Comparison of ENCODE assay signal across 9 mouse cellular contexts in the genomic region with DNA sequence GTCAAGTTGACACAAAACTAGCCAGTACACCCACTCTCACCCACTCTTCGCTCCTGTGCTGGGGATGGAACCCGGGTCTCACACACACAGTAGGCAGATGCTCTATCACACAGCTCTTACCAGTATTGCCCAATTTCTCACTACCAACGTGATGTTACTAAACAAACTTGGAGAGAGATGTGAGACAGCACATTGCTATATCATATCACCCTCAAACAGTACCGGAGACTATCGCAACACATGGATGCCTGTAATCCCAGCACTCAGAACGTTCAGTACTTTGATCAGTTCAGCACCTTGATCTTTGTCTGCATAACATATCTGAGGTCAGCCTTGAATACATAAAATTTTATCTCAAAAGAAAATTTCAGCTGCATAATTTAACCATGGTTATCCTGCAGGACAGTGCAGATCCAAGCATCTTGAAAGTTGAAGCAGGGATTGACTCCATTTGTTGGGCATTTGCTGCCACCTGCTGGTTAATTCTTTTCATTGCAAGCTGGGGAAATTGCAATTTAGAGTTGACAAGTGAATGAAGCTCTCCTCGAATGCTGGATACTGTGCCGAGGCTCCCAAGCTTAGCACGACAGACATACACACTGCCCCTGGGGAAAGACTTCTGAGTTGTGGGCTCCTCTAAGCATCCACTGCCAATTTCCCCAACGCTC. TPM values are rescaled to one million over a fixed set of nuclear protein-coding genes. Genes with fewer than 3 reads are reported as not detected.
DNase-seq lines count a peak whose midpoint lies in the region; ATAC-seq and TF ChIP-seq lines count a peak whose summit lies in the region.
"Had no signal": no experiment of that assay in that cellular context is flagged by ENCODE, and none has a peak within 500 bp of the region (broad histone marks: within the 10 kb centered on the region; RNA-seq: fewer than 3 reads in every experiment).

No protein-coding gene starts in this region.

- no peaks in the 10 kb centered on the region for H3K27me3 ChIP-seq in heart, embryonic 16.5 days (ENCODE audit: control insufficient read depth, insufficient read depth, low read length)
- H3K27me3 ChIP-seq in spleen, adult 2 months (ENCODE audit: control insufficient read depth, insufficient read depth, low read length) = no peaks in the 10 kb centered on the region
- H3K27me3 ChIP-seq: limb, embryonic 15.5 days had no signal

- no peak overlapping the region for H3K4me3 ChIP-seq in cortical plate, adult 2 months (ENCODE audit: insufficient read depth, low read length)
- no peak overlapping the region for H3K4me3 ChIP-seq in heart, embryonic 16.5 days (ENCODE audit: low read length)
- H3K4me3 ChIP-seq in spleen, adult 2 months (ENCODE audit: extremely low read depth, insufficient read depth, insufficient read length) = no peak overlapping the region
- H3K4me3 ChIP-seq: limb, embryonic 15.5 days had no signal

- no peaks in the 10 kb centered on the region for H3K4me1 ChIP-seq in cortical plate, adult 2 months (ENCODE audit: control insufficient read depth, insufficient read depth, low read length)
- H3K4me1 ChIP-seq in heart, embryonic 16.5 days (ENCODE audit: control insufficient read depth, insufficient read depth, low read length) = no peaks in the 10 kb centered on the region
- H3K4me1 ChIP-seq in spleen, adult 2 months (ENCODE audit: control insufficient read depth, insufficient read depth, insufficient read length) = no peaks in the 10 kb centered on the region
- H3K4me1 ChIP-seq: limb, embryonic 15.5 days had no signal

- H3K36me3 ChIP-seq in heart, embryonic 16.5 days (ENCODE audit: control insufficient read depth, insufficient read depth) = no peaks in the 10 kb centered on the region
- H3K36me3 ChIP-seq in spleen, adult 2 months (ENCODE audit: control insufficient read depth, insufficient read depth, low read length) = no peaks in the 10 kb centered on the region
- H3K36me3 ChIP-seq: limb, embryonic 15.5 days had no signal

- no peak overlapping the region for H3K9ac ChIP-seq in heart, embryonic 16.5 days (ENCODE audit: low read length)
- H3K9ac ChIP-seq: limb, embryonic 15.5 days had no signal

- no peaks in the 10 kb centered on the region for H3K9me3 ChIP-seq in heart, embryonic 16.5 days (replicated peaks; ENCODE audit: control insufficient read depth, low read length)
- H3K9me3 ChIP-seq: limb, embryonic 15.5 days had no signal

- TF ChIP-seq CTCF in cortical plate, adult 2 months (IDR thresholded peaks at IDR 0.05; ENCODE audit: extremely low read depth, insufficient read depth, low read length) = peak; percentile 84; the same call in 1 of the 2 replicates
- TF ChIP-seq CTCF in spleen, adult 2 months (IDR thresholded peaks at IDR 0.05; ENCODE audit: extremely low read depth, insufficient read depth, insufficient read length, insufficient replicate concordance) = peak; percentile 50; the same call in 1 of the 2 replicates

- ATAC-seq in heart, embryonic 16.5 days (replicated peaks; ENCODE audit: extremely low read depth, insufficient read depth, low FRiP score) = no peak; the same call in 1 of the 2 replicates
- peak; percentile 78 for ATAC-seq in megakaryocyte, adult 5-6 weeks (ENCODE audit: poor library complexity, severe bottlenecking)

- 0 out of 2 replicates have a peak overlapping the region, but pooled peaks have one; percentile 12 for H3K4me2 ChIP-seq in heart, embryonic 16.5 days (ENCODE audit: low read depth, low read length)
- H3K4me2 ChIP-seq: limb, embryonic 15.5 days had no signal

- TF ChIP-seq POLR2A in cortical plate, adult 2 months (IDR thresholded peaks at IDR 0.05; ENCODE audit: extremely low read depth, insufficient read depth, low read length) = no peak
- TF ChIP-seq POLR2A in spleen, adult 2 months (IDR thresholded peaks at IDR 0.05; ENCODE audit: low read depth, low read length) = no peak

- 45% methylated on average over 10 of the region's 10 CpGs for whole genome bisulfite sequencing in heart, embryonic 16.5 days
- 43% methylated on average over 10 of the region's 10 CpGs for WGBS in spleen, adult 2 months

- DNase-seq in gastrocnemius, adult 18-20 months (ENCODE audit: low spot score) = peak; percentile 68
- no peak for DNase-seq in gastrocnemius, postnatal 36 days
- DNase-seq in NIH3T3 (ENCODE audit: low read depth) = peak; percentile 92
- peak; percentile 73 to 80 for DNase-seq in layer of hippocampus, postnatal 10 days (ENCODE audit: low spot score in 2 of 2)
- peak; percentile 23 to 45 for DNase-seq in spleen, adult 2 months (ENCODE audit: low read depth in 1 of 2, low spot score in 2 of 2)

- intact Hi-C loops in gastrocnemius, postnatal 36 days (cut with DNase I) = no loop called here

- no peak overlapping the region for H3K27ac ChIP-seq in cortical plate, adult 2 months (ENCODE audit: insufficient read depth, low read length)
- H3K27ac ChIP-seq in heart, embryonic 16.5 days (ENCODE audit: low read length) = no peak overlapping the region
- no peak overlapping the region for H3K27ac ChIP-seq in spleen, adult 2 months (ENCODE audit: insufficient read depth, low read length)
- H3K27ac ChIP-seq: limb, embryonic 15.5 days had no signal

RNA-seq across cellular contexts. Expression of gene Nup93, which starts 15.0 kb away (rescaled TPM):
- total RNA-seq in gastrocnemius, adult 18-20 months (2021) = 10 to 100 TPM in 1 of 2 experiments, 1 to 10 TPM in 1; 9.9 to 10.3 TPM
- total RNA-seq in gastrocnemius, postnatal 36 days (2021) = 1 to 10 TPM; 8.7 to 9.7 TPM
- polyA plus RNA-seq in cortical plate, adult 2 months (2012; rRNA removed) = 26.5 and 27.2 TPM in 2 replicates
- 58.9 and 60.3 TPM in 2 replicates for polyA plus RNA-seq in heart, embryonic 16.5 days (2015; fragmentation: Nextera tagmentation; extraction: Ambion mirVana)
- 10 to 100 TPM; 53.0 to 53.9 TPM for total RNA-seq in layer of hippocampus, postnatal 10 days (2021)
- 15.8 and 17.7 TPM in 2 replicates for total RNA-seq in megakaryocyte, adult 5-6 weeks (2015)
- 22.9 and 24.1 TPM in 2 replicates for total RNA-seq in megakaryocyte, adult 5-6 weeks (2017)
- polyA plus RNA-seq in spleen, adult 2 months (2012; rRNA removed) = 12.8 and 13.2 TPM in 2 replicates

RNA-seq across cellular contexts. Expression of gene Mt1, which starts 20.5 kb away (rescaled TPM):
- 100 to 1,000 TPM in 1 of 2 experiments, 10 to 100 TPM in 1; 22.5 to 181 TPM for total RNA-seq in gastrocnemius, adult 18-20 months (2021)
- total RNA-seq in gastrocnemius, postnatal 36 days (2021) = 100 to 1,000 TPM in 1 of 2 experiments, 10 to 100 TPM in 1; 99.6 to 103 TPM
- polyA plus RNA-seq in cortical plate, adult 2 months (2012; rRNA removed) = 1,137 and 1,412 TPM in 2 replicates
- polyA plus RNA-seq in heart, embryonic 16.5 days (2015; fragmentation: Nextera tagmentation; extraction: Ambion mirVana) = 662 and 667 TPM in 2 replicates
- total RNA-seq in layer of hippocampus, postnatal 10 days (2021) = 100 to 1,000 TPM; 223 to 273 TPM
- total RNA-seq in megakaryocyte, adult 5-6 weeks (2015) = 18.6 and 24.3 TPM in 2 replicates
- 32.5 and 48.1 TPM in 2 replicates for total RNA-seq in megakaryocyte, adult 5-6 weeks (2017)
- polyA plus RNA-seq in spleen, adult 2 months (2012; rRNA removed) = 325 and 535 TPM in 2 replicates

RNA-seq across cellular contexts. Expression of gene Mt2, which starts 26.9 kb away (rescaled TPM):
- total RNA-seq in gastrocnemius, adult 18-20 months (2021) = 100 to 1,000 TPM in 1 of 2 experiments, 10 to 100 TPM in 1; 18.7 to 229 TPM
- total RNA-seq in gastrocnemius, postnatal 36 days (2021) = 100 to 1,000 TPM in 1 of 2 experiments, 10 to 100 TPM in 1; 87.9 to 112 TPM
- polyA plus RNA-seq in cortical plate, adult 2 months (2012; rRNA removed) = 559 and 591 TPM in 2 replicates
- 58.8 and 59.5 TPM in 2 replicates for polyA plus RNA-seq in heart, embryonic 16.5 days (2015; fragmentation: Nextera tagmentation; extraction: Ambion mirVana)
- total RNA-seq in layer of hippocampus, postnatal 10 days (2021) = 100 to 1,000 TPM; 187 to 290 TPM
- 0.76 and 2.8 TPM in 2 replicates for total RNA-seq in megakaryocyte, adult 5-6 weeks (2015)
- 2.0 and 4.2 TPM in 2 replicates for total RNA-seq in megakaryocyte, adult 5-6 weeks (2017)
- 19.9 and 28.9 TPM in 2 replicates for polyA plus RNA-seq in spleen, adult 2 months (2012; rRNA removed)

RNA-seq across cellular contexts. Expression of gene Mt3, which starts 46.9 kb away (rescaled TPM):
- total RNA-seq in gastrocnemius, adult 18-20 months (2021) = 1 to 10 TPM in 1 of 2 experiments, under 1 TPM in 1; 0.78 to 1.8 TPM
- total RNA-seq in gastrocnemius, postnatal 36 days (2021) = 1 to 10 TPM; 2.2 to 7.5 TPM
- polyA plus RNA-seq in cortical plate, adult 2 months (2012; rRNA removed) = 1,778 and 1,863 TPM in 2 replicates
- polyA plus RNA-seq in heart, embryonic 16.5 days (2015; fragmentation: Nextera tagmentation; extraction: Ambion mirVana) = 57.4 and 68.9 TPM in 2 replicates
- 100 to 1,000 TPM; 758 to 903 TPM for total RNA-seq in layer of hippocampus, postnatal 10 days (2021)
- not detected in 2 replicates for total RNA-seq in megakaryocyte, adult 5-6 weeks (2015)
- not detected in 2 replicates for total RNA-seq in megakaryocyte, adult 5-6 weeks (2017)
- not detected in 2 replicates for polyA plus RNA-seq in spleen, adult 2 months (2012; rRNA removed)

Comparison
In these comparisons a context has a peak if more than half of its experiments do, and no peak if none do; other contexts are left out.
1. DNase-seq: peak in gastrocnemius, adult 18-20 months (single experiment), NIH3T3 (single experiment), layer of hippocampus, postnatal 10 days (2 of 2) and spleen, adult 2 months (2 of 2); none in gastrocnemius, postnatal 36 days (0 of 2).